Mouse (Mus musculus): Measurements from ENCODE around the gene Hacd1. TPM values are rescaled to one million over a fixed set of nuclear protein-coding genes. Genes with fewer than 3 reads are reported as not detected.

Hacd1 gene
- polyA plus RNA-seq, 1 experiment from 2014 or later: 97.6 TPM

- no peaks in the 10 kb centered on the region for H3K9me3 ChIP-seq (ENCODE audit: control insufficient read depth, low read length)
- no peaks in the 10 kb centered on the region for H3K27me3 ChIP-seq (ENCODE audit: control insufficient read depth, insufficient read depth, low read length)
- DNase-seq (ENCODE audit: low spot score): no peak
- no peak overlapping the region for H3K9ac ChIP-seq
- 88% methylated on average over 2 of the region's 2 CpGs for WGBS
- H3K4me3 ChIP-seq (replicated peaks; ENCODE audit: low read length): no peak overlapping the region
- ATAC-seq (ENCODE audit: low FRiP score): no peak
- H3K27ac ChIP-seq: no peak overlapping the region
- H3K4me1 ChIP-seq (replicated peaks; ENCODE audit: control insufficient read depth, insufficient read depth, low read length): peaks cover 7% of the 10 kb centered on the region; the same call in 1 of the 2 replicates
- no peak overlapping the region for H3K4me2 ChIP-seq (replicated peaks)
- no peaks in the 10 kb centered on the region for H3K36me3 ChIP-seq (replicated peaks; ENCODE audit: control insufficient read depth, insufficient read depth)
Observed at GRCm38 (mm10) chr2:14069027-14069426, 13.1 kb upstream of the Hacd1 start.

- DNase-seq (ENCODE audit: low spot score) (no peak), ATAC-seq (ENCODE audit: low FRiP score) (no peak)
- no peak overlapping the region for H3K27ac ChIP-seq
- WGBS: 79% methylated on average over 2 of the region's 2 CpGs
- no peaks in the 10 kb centered on the region for H3K4me1 ChIP-seq (replicated peaks; ENCODE audit: control insufficient read depth, insufficient read depth, low read length)
- H3K4me3 ChIP-seq (replicated peaks; ENCODE audit: low read length): no peak overlapping the region
- H3K9me3 ChIP-seq (ENCODE audit: control insufficient read depth, low read length): no peaks in the 10 kb centered on the region
- no peaks in the 10 kb centered on the region for H3K36me3 ChIP-seq (replicated peaks; ENCODE audit: control insufficient read depth, insufficient read depth)
- H3K9ac ChIP-seq: no peak overlapping the region
- H3K27me3 ChIP-seq (ENCODE audit: control insufficient read depth, insufficient read depth, low read length): no peaks in the 10 kb centered on the region
- H3K4me2 ChIP-seq (replicated peaks): no peak overlapping the region
Observed at GRCm38 (mm10) chr2:14065704-14066650, 10.0 kb upstream of the Hacd1 start.

GRCm38 (mm10) chr2:14055168-14055565 is 768 bp downstream of the Hacd1 start:
- under 1% methylated on average over 41 of the region's 58 CpGs for WGBS
- H3K27me3 ChIP-seq (ENCODE audit: control insufficient read depth, insufficient read depth, low read length): no peaks in the 10 kb centered on the region
- DNase-seq (ENCODE audit: low spot score): no peak
- H3K4me2 ChIP-seq (replicated peaks): peak overlapping the region; percentile 75
- no peaks in the 10 kb centered on the region for H3K9me3 ChIP-seq (ENCODE audit: control insufficient read depth, low read length)
- H3K4me1 ChIP-seq (replicated peaks; ENCODE audit: control insufficient read depth, insufficient read depth, low read length): peaks cover 12% of the 10 kb centered on the region; the same call in 1 of the 2 replicates
- peak overlapping the region; percentile 93 for H3K9ac ChIP-seq
- no peaks in the 10 kb centered on the region for H3K36me3 ChIP-seq (replicated peaks; ENCODE audit: control insufficient read depth, insufficient read depth)
- H3K27ac ChIP-seq: peak overlapping the region; percentile 97
- peak overlapping the region; percentile 83 for H3K4me3 ChIP-seq (replicated peaks; ENCODE audit: low read length)
- peak; percentile 92 for ATAC-seq (ENCODE audit: low FRiP score)

- H3K27ac ChIP-seq: peak overlapping the region; percentile 97
- H3K4me1 ChIP-seq (replicated peaks; ENCODE audit: control insufficient read depth, insufficient read depth, low read length): peaks cover 12% of the 10 kb centered on the region; the same call in 1 of the 2 replicates
- 5% methylated on average over 6 of the region's 6 CpGs for WGBS
- no peaks in the 10 kb centered on the region for H3K27me3 ChIP-seq (ENCODE audit: control insufficient read depth, insufficient read depth, low read length)
- H3K4me2 ChIP-seq (replicated peaks): peak overlapping the region; percentile 75
- 0 out of 2 replicates have a peak, but pooled peaks have one; percentile 3 for ATAC-seq (ENCODE audit: low FRiP score)
- no peaks in the 10 kb centered on the region for H3K36me3 ChIP-seq (replicated peaks; ENCODE audit: control insufficient read depth, insufficient read depth)
- peak overlapping the region; percentile 93 for H3K9ac ChIP-seq
- peak overlapping the region; percentile 83 for H3K4me3 ChIP-seq (replicated peaks; ENCODE audit: low read length)
- no peaks in the 10 kb centered on the region for H3K9me3 ChIP-seq (ENCODE audit: control insufficient read depth, low read length)
- no peak for DNase-seq (ENCODE audit: low spot score)
Observed at GRCm38 (mm10) chr2:14054716-14055115, 1.2 kb downstream of the Hacd1 start.

- WGBS: 53% methylated on average over 3 of the region's 3 CpGs
- Histone ChIP-seq H3K4me3 (replicated peaks; ENCODE audit: low read length) (peak overlapping the region; percentile 83; the same call in 1 of the 2 replicates), H3K36me3 (replicated peaks; ENCODE audit: control insufficient read depth, insufficient read depth) (no peaks in the 10 kb centered on the region), H3K9me3 (ENCODE audit: control insufficient read depth, low read length) (no peaks in the 10 kb centered on the region), H3K4me1 (replicated peaks; ENCODE audit: control insufficient read depth, insufficient read depth, low read length) (peaks cover 12% of the 10 kb centered on the region; the same call in 1 of the 2 replicates), H3K27ac (no peak overlapping the region), H3K27me3 (ENCODE audit: control insufficient read depth, insufficient read depth, low read length) (no peaks in the 10 kb centered on the region), H3K9ac (no peak overlapping the region), H3K4me2 (replicated peaks) (peak overlapping the region; percentile 75)
- no peak for DNase-seq (ENCODE audit: low spot score)
- no peak for ATAC-seq (ENCODE audit: low FRiP score)
Observed at GRCm38 (mm10) chr2:14054163-14054562, 1.8 kb downstream of the Hacd1 start.

- Histone ChIP-seq H3K4me2 (replicated peaks) (peak overlapping the region; percentile 75; the same call in 1 of the 2 replicates), H3K9ac (no peak overlapping the region), H3K9me3 (ENCODE audit: control insufficient read depth, low read length) (no peaks in the 10 kb centered on the region), H3K27ac (no peak overlapping the region), H3K4me1 (replicated peaks; ENCODE audit: control insufficient read depth, insufficient read depth, low read length) (peaks cover 12% of the 10 kb centered on the region; the same call in 1 of the 2 replicates), H3K27me3 (ENCODE audit: control insufficient read depth, insufficient read depth, low read length) (no peaks in the 10 kb centered on the region), H3K36me3 (replicated peaks; ENCODE audit: control insufficient read depth, insufficient read depth) (no peaks in the 10 kb centered on the region), H3K4me3 (replicated peaks; ENCODE audit: low read length) (no peak overlapping the region)
- WGBS: 42% methylated on average over 3 of the region's 3 CpGs
- ATAC-seq (ENCODE audit: low FRiP score) (no peak), DNase-seq (ENCODE audit: low spot score) (no peak)
Observed at GRCm38 (mm10) chr2:14053618-14054017, 2.3 kb downstream of the Hacd1 start.

GRCm38 (mm10) chr2:14048808-14049207 is 7.1 kb downstream of the Hacd1 start:
- no peak overlapping the region for H3K27ac ChIP-seq
- no peaks in the 10 kb centered on the region for H3K9me3 ChIP-seq (ENCODE audit: control insufficient read depth, low read length)
- H3K9ac ChIP-seq: no peak overlapping the region
- WGBS: 84% methylated on average over 5 of the region's 5 CpGs
- no peak overlapping the region for H3K4me2 ChIP-seq (replicated peaks)
- ATAC-seq (ENCODE audit: low FRiP score) (no peak), DNase-seq (ENCODE audit: low spot score) (no peak)
- no peak overlapping the region for H3K4me3 ChIP-seq (replicated peaks; ENCODE audit: low read length)
- no peaks in the 10 kb centered on the region for H3K36me3 ChIP-seq (replicated peaks; ENCODE audit: control insufficient read depth, insufficient read depth)
- H3K4me1 ChIP-seq (replicated peaks; ENCODE audit: control insufficient read depth, insufficient read depth, low read length): peaks cover 4% of the 10 kb centered on the region; the same call in 1 of the 2 replicates
- no peaks in the 10 kb centered on the region for H3K27me3 ChIP-seq (ENCODE audit: control insufficient read depth, insufficient read depth, low read length)

GRCm38 (mm10) chr2:14048381-14048780 is 7.6 kb downstream of the Hacd1 start:
- Histone ChIP-seq H3K9ac (no peak overlapping the region), H3K4me2 (replicated peaks) (no peak overlapping the region), H3K27ac (no peak overlapping the region), H3K4me3 (replicated peaks; ENCODE audit: low read length) (no peak overlapping the region), H3K9me3 (ENCODE audit: control insufficient read depth, low read length) (no peaks in the 10 kb centered on the region), H3K27me3 (ENCODE audit: control insufficient read depth, insufficient read depth, low read length) (no peaks in the 10 kb centered on the region), H3K4me1 (replicated peaks; ENCODE audit: control insufficient read depth, insufficient read depth, low read length) (peaks cover under 1% of the 10 kb centered on the region; the same call in 1 of the 2 replicates), H3K36me3 (replicated peaks; ENCODE audit: control insufficient read depth, insufficient read depth) (no peaks in the 10 kb centered on the region)
- peak; percentile 79; the same call in 1 of the 2 replicates for ATAC-seq (ENCODE audit: low FRiP score)
- peak; percentile 84 for DNase-seq (ENCODE audit: low spot score)

GRCm38 (mm10) chr2:14043577-14044170 is 12.3 kb downstream of the Hacd1 start:
- no peak overlapping the region for H3K4me2 ChIP-seq (replicated peaks)
- H3K9ac ChIP-seq: no peak overlapping the region
- no peak overlapping the region for H3K4me3 ChIP-seq (replicated peaks; ENCODE audit: low read length)
- WGBS: 66% methylated on average over 9 of the region's 9 CpGs
- no peaks in the 10 kb centered on the region for H3K9me3 ChIP-seq (ENCODE audit: control insufficient read depth, low read length)
- DNase-seq (ENCODE audit: low spot score): no peak
- ATAC-seq (ENCODE audit: low FRiP score): no peak
- H3K27me3 ChIP-seq (ENCODE audit: control insufficient read depth, insufficient read depth, low read length): no peaks in the 10 kb centered on the region
- H3K4me1 ChIP-seq (replicated peaks; ENCODE audit: control insufficient read depth, insufficient read depth, low read length): no peaks in the 10 kb centered on the region
- H3K27ac ChIP-seq: no peak overlapping the region
- H3K36me3 ChIP-seq (replicated peaks; ENCODE audit: control insufficient read depth, insufficient read depth): 0 out of 2 replicates have a peak, but pooled peaks cover 2% of the 10 kb centered on the region

Data from hindbrain, embryonic 14.5 days (tissue).